Mouse (Mus musculus) Muller cell, postnatal 12 days (primary cell): Measurements from ENCODE around the gene Sytl1.
A peak's percentile ranks its signal among the peaks of the same experiment; 100 is the strongest.

Source experiments
- DNase-seq: peaks from one replicate; pipeline ENCODE4 v3.0.0-alpha.2; 2015; ENCODE audit errors: inconsistent ontology term

Gene Sytl1

GRCm38 (mm10) chr4:133247806-133248449 lies 15.0 kb downstream of the Sytl1 start:
- DNase-seq, result no peak

DNA sequence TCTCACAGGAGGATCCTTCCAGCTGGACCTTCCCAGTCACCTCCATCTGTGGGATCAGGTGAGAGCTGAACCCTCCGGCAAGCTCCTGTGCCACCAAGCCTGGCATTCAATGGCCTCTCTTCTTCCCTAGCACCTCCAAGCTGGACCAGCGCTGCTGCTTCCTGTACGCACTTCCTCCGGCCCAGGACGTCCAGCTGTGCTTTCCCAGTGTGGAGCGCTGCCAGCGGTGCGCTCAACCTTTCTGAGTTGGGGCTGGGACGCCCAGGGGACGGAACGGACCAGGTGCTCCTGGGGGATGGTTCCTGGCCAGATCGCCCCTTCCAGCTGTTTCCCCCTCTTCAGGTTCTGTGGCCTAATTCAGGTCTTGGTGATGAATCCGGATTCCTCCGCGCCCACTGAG lies 15.8 kb downstream of the Sytl1 start:
- no peak for DNase-seq

GRCm38 (mm10) chr4:133244289-133244688 lies 18.6 kb downstream of the Sytl1 start:
- DNase-seq, result no peak

DNA sequence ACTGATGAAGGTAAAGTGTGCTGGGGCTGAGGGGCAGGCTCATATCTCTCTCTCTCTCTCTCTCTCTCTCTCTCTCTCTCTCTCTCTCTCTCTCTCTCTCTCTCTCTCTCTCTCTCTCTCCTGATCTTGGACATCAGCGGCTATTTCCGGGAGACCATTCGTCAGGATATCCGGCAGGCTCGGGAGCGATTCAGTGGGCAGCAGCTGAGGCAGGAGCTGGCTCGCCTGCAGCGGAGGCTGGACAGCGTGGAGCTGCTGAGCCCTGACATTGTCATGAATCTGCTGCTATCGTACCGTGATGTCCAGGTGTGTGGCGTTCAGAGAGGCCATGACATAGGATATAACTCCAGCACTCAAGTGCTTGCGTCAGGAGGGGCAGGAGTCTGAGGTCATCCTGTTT lies 19.4 kb downstream of the Sytl1 start:
- no peak for DNase-seq

GRCm38 (mm10) chr4:133242710-133243109 lies 20.2 kb downstream of the Sytl1 start:
- no peak for DNase-seq

DNA sequence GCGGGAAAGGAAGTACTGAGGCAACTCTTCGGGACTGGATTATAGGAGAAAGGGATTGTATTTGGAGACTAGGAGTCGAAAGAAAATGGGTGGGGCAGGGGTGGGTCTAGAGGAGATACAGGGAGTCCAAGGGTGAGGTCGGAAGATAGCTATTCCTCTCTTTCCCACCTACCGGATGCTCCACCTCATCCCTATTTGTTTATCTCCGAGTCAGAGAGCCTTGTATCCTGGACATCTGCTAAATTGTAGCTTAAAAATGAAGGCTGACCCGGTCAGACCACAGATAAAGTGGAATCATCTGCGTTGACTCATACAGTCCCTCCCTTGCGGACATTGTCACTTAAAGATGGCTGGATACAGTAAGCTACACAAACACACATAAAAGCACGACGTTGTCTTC lies 21.0 kb downstream of the Sytl1 start:
- no peak for DNase-seq

DNA sequence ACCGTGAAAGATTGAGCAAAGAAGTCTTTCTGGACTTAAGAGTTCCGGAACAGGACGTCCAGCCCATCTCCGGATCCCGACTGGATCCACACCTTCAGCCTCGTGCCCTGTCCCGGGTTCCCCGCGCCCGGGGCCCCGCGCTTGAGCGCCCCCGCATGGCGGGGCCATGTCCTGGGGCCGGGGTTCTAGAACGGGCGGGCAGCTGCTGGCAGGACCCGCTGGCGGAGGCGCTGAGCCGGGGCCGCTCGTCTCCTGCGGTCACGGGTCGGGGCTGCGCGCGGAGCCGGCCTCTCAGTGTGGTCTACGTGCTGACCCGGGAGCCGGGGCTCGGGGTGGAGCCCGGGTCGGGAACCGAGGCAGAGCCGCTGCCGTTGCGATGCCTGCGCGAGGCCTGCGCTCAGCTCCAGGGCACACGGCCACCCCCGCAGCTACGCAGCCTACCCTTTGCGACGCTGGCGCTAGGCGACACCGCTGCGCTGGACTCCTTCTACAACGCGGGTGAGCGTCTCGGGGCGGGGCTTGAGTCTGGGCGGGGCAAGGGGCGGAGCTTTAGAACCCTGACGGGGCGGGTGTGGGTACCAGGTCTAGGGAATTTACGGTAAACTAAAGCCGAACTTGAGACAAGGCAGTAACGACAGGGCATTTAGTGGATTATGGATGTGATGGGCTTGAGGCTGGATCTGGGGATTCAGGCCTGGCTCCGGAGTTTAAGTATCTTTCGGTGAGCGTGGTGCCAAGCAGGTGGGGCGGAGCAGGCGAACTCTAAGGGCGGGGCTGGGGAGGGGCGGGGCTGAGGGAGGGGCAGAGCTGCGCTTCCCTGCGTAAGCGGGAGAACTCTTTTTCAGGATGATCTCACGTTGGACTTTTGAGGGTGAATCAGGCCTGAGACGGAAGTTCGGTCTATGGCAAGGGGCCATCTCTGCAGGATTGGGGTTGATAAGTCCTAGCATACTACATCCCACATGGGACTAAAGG lies 21.7 kb downstream of the Sytl1 start:
- peak; percentile 96 for DNase-seq

DNA sequence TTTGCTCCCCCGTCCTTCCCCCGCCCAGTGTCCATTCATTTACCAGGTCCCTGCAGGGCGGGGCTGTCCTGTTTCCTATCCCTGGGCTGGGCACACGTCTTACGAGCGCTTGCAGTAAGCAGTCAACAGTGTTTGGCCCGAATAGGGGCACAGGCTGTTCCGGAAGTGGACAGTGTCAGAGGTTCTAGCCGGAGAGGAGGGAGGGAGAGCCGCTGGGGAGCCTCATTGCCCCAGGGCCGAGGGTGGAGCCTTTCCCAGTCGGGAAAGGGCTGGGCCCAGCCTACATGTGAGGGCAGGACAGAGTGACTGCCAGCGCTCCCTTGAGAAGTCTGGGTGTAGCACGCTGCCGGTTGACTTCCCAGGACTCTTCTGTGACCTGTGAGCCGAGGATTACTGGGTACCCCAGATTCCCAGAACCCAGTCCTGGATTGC lies 22.4 kb downstream of the Sytl1 start, which contains the start of gene Map3k6:
TSS of gene Map3k6 (plus strand) at position 329 of the 432 bp plus-strand sequence.
- peak; percentile 72 for DNase-seq

DNA sequence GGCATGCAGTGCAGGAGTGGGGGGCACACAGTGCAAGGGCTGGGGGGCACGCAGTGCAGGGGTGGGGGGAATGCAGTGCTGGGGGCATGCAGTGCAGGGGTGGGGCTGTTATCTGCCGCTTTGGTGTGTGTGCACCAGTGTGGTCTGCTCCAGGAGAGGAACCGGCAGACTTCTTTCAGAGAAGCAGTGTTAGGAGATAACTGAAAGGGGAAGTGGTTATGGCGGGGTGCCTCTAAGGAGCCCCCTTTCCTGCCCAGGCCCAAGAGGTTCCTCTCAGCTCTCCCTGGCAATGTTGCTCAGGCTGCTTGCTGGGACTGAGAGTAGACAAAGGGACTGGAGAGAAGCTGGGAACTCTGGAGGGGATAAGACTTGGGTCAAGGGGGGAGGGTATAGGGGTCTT lies 25.0 kb downstream of the Sytl1 start:
- DNase-seq, result no peak

DNA sequence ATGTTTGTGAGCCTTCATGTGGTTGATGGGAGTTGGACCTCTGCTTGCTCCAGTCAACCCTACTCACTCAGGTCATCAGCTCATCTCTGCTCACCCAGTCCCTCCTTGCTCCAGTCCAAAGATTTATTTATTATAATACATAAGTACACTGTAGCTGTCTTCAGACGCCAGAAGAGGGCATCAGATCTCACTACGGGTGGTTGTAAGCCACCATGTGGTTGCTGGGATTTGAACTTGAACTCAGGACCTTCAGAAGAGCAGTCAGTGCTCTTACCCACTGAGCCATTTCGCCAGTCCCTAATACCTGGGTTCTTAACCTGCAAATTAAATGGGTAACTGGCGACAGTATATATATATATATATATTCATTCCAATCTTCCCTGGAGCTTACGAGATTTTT lies 27.5 kb downstream of the Sytl1 start:
- no peak for DNase-seq

DNA sequence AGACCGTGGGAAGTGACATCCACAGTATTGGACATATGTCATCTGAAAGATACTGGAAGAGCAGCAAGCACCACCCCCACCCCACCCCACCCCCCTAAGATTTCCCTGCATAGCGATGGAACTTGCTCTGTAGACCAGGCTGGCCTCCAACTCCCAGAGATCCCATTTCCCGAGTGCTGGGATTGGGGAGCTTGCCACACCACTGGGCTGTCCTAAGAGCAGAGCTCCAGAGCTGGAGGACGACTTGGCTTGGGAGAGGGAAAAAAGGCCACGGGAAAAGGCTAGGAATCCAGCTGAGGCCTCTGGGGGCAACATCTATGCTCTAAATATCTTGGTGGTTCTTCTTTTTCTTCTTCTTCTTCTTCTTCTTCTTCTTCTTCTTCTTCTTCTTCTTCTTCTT lies 28.1 kb downstream of the Sytl1 start:
- DNase-seq, result no peak

- DNase-seq, result peak; percentile 22
Measured at GRCm38 (mm10) chr4:133233285-133233976, 29.5 kb downstream of the Sytl1 start.

DNA sequence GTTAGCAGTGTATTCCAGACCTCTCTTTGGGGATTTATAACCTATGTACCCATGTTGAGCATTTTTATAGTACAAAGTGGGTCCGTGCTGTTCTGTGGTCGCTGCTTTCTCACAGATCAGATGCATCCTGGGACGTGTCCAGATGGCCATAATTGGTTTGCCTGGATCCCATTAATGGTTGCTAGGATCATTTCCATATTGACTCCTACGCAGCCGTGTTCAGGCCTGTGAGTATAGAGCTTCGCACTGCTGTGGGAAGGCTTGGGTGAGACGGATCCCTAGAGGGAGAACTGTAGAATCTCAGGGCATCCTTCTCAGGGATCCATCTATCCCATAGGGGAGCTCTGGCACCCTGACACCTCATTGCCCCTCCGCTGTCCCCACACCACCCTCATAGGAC lies 33.3 kb downstream of the Sytl1 start:
- DNase-seq, result no peak

DNA sequence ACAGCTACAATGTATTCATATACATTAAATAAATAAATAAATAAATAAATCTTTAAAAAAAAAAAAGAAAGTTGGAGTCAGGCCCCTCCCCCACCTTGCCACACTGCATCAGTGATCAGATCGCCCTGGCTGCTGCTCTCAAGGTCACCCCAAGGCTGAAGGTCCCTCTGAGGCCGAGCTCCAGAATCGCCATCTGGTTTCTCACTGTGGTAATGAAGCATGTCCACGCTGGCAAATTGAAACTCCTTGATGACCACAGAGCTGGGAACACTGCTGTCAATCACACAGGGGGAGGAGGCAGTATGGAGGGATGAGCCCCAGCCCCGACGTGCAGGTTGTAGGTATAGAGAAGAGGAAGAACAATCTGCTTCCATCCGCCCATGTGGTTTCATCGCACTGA lies 35.3 kb downstream of the Sytl1 start:
- no peak for DNase-seq

DNA sequence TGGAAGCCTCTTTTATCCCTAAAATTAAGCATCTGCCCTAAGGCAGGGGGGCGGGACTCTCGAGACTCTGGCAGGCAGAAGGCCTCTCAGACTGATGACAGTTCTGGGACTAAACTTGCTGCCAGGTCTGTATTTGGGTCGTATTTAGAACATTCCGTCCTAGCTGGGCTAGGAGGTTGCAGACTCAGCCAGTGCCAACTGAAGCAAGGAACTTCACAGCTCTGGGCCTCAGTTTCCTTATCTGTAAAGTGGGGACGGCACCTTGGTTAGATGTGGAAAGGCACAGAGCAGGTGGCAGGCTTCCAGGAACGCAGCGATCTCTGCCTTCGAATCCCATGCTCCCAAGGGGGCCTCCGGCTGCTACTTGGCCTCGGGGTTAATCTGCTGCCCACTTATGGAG lies 36.8 kb downstream of the Sytl1 start:
- no peak for DNase-seq

DNA sequence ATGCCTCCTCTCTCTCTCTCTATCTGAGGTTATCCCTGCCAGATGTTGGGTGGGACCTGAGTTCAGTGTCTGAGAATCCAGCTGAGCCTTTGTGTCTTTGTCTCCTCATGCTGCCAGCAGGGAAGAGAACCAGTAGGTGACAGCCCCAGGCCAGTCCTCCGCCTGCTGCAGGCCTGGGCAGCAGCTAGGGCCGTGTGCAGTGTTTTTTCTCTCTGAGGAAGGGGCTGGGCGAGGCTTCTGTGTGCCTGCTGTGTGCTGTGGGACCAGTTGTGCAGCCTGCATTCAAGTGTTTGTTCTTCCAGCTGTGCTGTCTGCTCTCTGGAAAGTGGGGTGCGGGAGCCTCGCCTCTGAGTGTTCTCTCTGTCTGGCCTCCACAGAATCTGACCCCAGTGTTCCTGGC lies 39.0 kb downstream of the Sytl1 start:
- no peak for DNase-seq

DNA sequence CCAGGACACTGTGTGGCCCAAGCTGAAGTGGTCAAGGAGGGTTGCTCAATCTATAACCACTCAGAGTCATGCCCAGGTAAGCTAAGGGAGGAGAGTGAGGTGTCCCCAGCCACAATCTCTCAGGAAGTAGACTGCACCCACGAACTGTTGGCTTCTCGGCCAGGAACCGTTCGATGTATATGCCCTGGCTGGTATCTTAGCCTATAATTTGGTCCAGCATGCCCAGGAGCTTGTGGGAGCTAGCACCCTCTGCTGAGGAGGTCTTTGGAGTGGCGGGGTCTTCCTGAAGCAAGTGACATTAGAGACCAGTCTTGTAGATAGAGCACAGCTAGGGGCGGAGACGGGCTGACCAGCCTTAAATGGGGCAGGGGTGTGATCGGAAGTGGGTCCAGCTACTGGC lies 41.2 kb downstream of the Sytl1 start:
- no peak for DNase-seq

DNA sequence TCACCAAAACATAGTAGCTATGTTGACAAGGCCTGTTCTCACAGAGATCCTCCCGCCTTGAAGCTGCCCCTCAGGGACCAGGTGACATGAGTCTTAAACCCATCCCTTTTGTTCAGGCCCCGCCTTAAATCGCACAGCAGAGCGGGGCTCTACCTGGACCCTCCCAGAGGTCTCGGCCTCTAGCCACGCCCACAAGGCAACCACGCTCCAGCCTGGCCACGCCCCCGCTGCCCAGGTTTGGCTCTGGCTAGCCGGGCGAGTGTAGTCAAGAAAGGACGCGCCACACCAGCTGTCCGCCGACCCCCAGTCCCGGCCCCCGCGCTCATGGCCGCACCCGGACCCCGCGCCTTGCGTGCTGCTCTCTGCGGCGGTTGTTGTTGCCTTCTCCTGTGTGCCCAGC lies 42.3 kb downstream of the Sytl1 start:
- DNase-seq, result no peak

GRCm38 (mm10) chr4:133218745-133219144 lies 44.2 kb downstream of the Sytl1 start:
- DNase-seq, result no peak

DNA sequence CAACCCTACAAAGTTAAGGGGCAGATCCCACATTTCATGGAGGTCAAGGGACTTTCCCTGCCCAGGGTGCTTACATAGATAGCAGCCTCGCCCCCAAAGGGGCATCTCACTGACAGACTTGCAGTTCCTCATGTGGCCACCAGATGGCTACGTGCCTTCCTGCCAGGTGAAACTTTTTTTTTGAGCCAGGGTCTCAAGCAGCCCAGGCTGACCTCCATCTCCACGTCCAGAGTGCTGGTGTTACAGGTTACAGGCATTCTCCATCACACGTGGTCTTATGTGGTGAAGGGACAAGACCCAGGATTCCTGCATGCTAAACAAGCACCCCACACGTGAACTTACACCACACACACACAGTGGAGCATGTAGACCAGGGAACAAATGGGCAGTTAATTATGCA lies 45.3 kb downstream of the Sytl1 start:
- DNase-seq, result peak; percentile 65

GRCm38 (mm10) chr4:133213661-133214060 lies 49.3 kb downstream of the Sytl1 start:
- no peak for DNase-seq

DNA sequence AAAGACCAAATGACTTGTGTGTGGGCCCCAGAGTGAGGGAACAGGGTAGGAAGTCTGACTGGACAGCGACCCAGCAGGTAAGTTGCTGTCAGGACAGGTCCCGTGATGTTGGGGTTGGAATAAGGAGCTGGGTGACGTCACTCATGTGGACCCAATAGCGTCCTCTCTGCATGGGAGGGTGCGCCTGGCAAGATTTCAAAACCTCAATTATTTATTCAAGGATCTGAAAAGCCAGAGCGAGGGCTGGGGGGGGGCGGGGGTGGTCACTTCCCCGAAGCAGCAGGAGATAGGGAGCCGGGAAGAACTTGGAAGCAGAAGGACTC lies 49.7 kb downstream of the Sytl1 start:
- DNase-seq, result peak; percentile 64
